10 mouse cellular contexts compared by ENCODE assay signal in genomic region chr13:53454794-53455672, GRCm38 (mm10). TPM values are rescaled to one million over a fixed set of nuclear protein-coding genes. Genes with fewer than 3 reads are reported as not detected.
A peak's percentile ranks its signal among the peaks of the same experiment; 100 is the strongest.
DNase-seq lines count a peak whose midpoint lies in the region; ATAC-seq and TF ChIP-seq lines count a peak whose summit lies in the region.
"Had no signal": no experiment of that assay in that cellular context is flagged by ENCODE, and none has a peak within 500 bp of the region (broad histone marks: within the 10 kb centered on the region; RNA-seq: fewer than 3 reads in every experiment).

No protein-coding gene starts in this region.

- H3K36me3 ChIP-seq in forebrain, embryonic 12.5 days (replicated peaks) = no peaks in the 10 kb centered on the region
- no peaks in the 10 kb centered on the region for H3K36me3 ChIP-seq in hindbrain, postnatal 0 days (ENCODE audit: insufficient read depth, low read length)
- H3K36me3 ChIP-seq in neural tube, embryonic 13.5 days = no peaks in the 10 kb centered on the region
- H3K36me3 ChIP-seq: liver, embryonic 13.5 days had no signal

- no peak for TF ChIP-seq CTCF in layer of hippocampus, adult 2 months (conservative IDR thresholded peaks at IDR 0.05)
- no peak for TF ChIP-seq CTCF in hindbrain, postnatal 0 days (IDR thresholded peaks at IDR 0.05; ENCODE audit: low read depth)

- no peak for DNase-seq in layer of hippocampus, adult 2 months (ENCODE audit: low spot score in 2 of 2)
- DNase-seq in layer of hippocampus, adult 8-10 months (ENCODE audit: low spot score in 2 of 2) = no peak
- peak; percentile 70 for DNase-seq in hindbrain, postnatal 0 days (ENCODE audit: low spot score)
- no peak for DNase-seq in right cerebral cortex, postnatal 25 days
- DNase-seq in adrenal gland, adult 2 months = no peak
- DNase-seq: gastrocnemius, postnatal 14 days; liver, embryonic 13.5 days had no signal

- peak; percentile 49; the same call in 1 of the 2 replicates for ATAC-seq in forebrain, embryonic 12.5 days (ENCODE audit: low FRiP score)
- peak; percentile 93 for ATAC-seq in hindbrain, postnatal 0 days
- peak; percentile 84; the same call in 1 of the 2 replicates for ATAC-seq in neural tube, embryonic 13.5 days (ENCODE audit: low read depth)
- ATAC-seq: Patski had no signal

- peak overlapping the region; percentile 53 for H3K4me2 ChIP-seq in forebrain, embryonic 12.5 days
- H3K4me2 ChIP-seq in hindbrain, postnatal 0 days (ENCODE audit: low read depth, low read length) = peak overlapping the region; percentile 62
- peak overlapping the region; percentile 63 for H3K4me2 ChIP-seq in neural tube, embryonic 13.5 days
- H3K4me2 ChIP-seq: liver, embryonic 13.5 days had no signal

- no peak overlapping the region for H3K27ac ChIP-seq in layer of hippocampus, adult 2 months
- H3K27ac ChIP-seq in forebrain, embryonic 12.5 days = 0 out of 2 replicates have a peak overlapping the region, but pooled peaks have one; percentile 20
- no peak overlapping the region for H3K27ac ChIP-seq in hindbrain, postnatal 0 days
- H3K27ac ChIP-seq in neural tube, embryonic 13.5 days (replicated peaks) = no peak overlapping the region; the same call in 1 of the 2 replicates
- H3K27ac ChIP-seq: liver, embryonic 13.5 days had no signal

- no peaks in the 10 kb centered on the region for H3K9me3 ChIP-seq in forebrain, embryonic 12.5 days
- no peaks in the 10 kb centered on the region for H3K9me3 ChIP-seq in hindbrain, postnatal 0 days (ENCODE audit: low read length)
- no peaks in the 10 kb centered on the region for H3K9me3 ChIP-seq in neural tube, embryonic 13.5 days
- H3K9me3 ChIP-seq: liver, embryonic 13.5 days had no signal

- peaks cover 24% of the 10 kb centered on the region for H3K4me1 ChIP-seq in forebrain, embryonic 12.5 days
- H3K4me1 ChIP-seq in hindbrain, postnatal 0 days (ENCODE audit: insufficient read depth, low read length) = no peaks in the 10 kb centered on the region
- H3K4me1 ChIP-seq in neural tube, embryonic 13.5 days (replicated peaks) = peaks cover 13% of the 10 kb centered on the region
- H3K4me1 ChIP-seq: liver, embryonic 13.5 days had no signal

- peaks cover 86% of the 10 kb centered on the region for H3K27me3 ChIP-seq in forebrain, embryonic 12.5 days
- H3K27me3 ChIP-seq in hindbrain, postnatal 0 days (ENCODE audit: insufficient read depth, low read length) = no peaks in the 10 kb centered on the region
- H3K27me3 ChIP-seq in neural tube, embryonic 13.5 days = peaks cover 22% of the 10 kb centered on the region

- H3K9ac ChIP-seq in forebrain, embryonic 12.5 days = peak overlapping the region; percentile 21; the same call in 1 of the 2 replicates
- H3K9ac ChIP-seq in hindbrain, postnatal 0 days (replicated peaks; ENCODE audit: low read length) = peak overlapping the region; percentile 39
- peak overlapping the region; percentile 68 for H3K9ac ChIP-seq in neural tube, embryonic 13.5 days
- H3K9ac ChIP-seq: liver, embryonic 13.5 days had no signal

- 1% methylated on average over 21 of the region's 21 CpGs for whole genome bisulfite sequencing in forebrain, embryonic 12.5 days
- 6% methylated on average over 21 of the region's 21 CpGs for WGBS in hindbrain, postnatal 0 days
- WGBS in neural tube, embryonic 13.5 days = 8% methylated on average over 21 of the region's 21 CpGs

- H3K4me3 ChIP-seq in layer of hippocampus, adult 2 months = peak overlapping the region; percentile 25; the same call in 1 of the 2 replicates
- H3K4me3 ChIP-seq in forebrain, embryonic 12.5 days (replicated peaks) = peak overlapping the region; percentile 27
- H3K4me3 ChIP-seq in hindbrain, postnatal 0 days (ENCODE audit: low read length) = peak overlapping the region; percentile 29
- H3K4me3 ChIP-seq in neural tube, embryonic 13.5 days = peak overlapping the region; percentile 35
- H3K4me3 ChIP-seq: liver, embryonic 13.5 days had no signal

RNA-seq across cellular contexts. Expression of gene Msx2, which starts 17.8 kb away (rescaled TPM):
- total RNA-seq in layer of hippocampus, adult 2 months (2021) = 1 to 10 TPM in 1 of 2 experiments, under 1 TPM in 1; 0.69 to 1.1 TPM
- total RNA-seq in layer of hippocampus, adult 8-10 months (2022) = under 1 TPM; 0.16 to 0.70 (median 0.45) TPM
- 9.8 and 19.6 TPM in 2 replicates for polyA plus RNA-seq in forebrain, embryonic 12.5 days (2016; fragmentation: Nextera tagmentation; extraction: Ambion mirVana)
- 3.1 and 4.4 TPM in 2 replicates for total RNA-seq in hindbrain, postnatal 0 days (2014; rRNA removed)
- 5.1 and 5.3 TPM in 2 replicates for polyA plus RNA-seq in hindbrain, postnatal 0 days (2015; fragmentation: Nextera tagmentation; extraction: Ambion mirVana)
- 1.7 and 3.2 TPM in 2 replicates for polyA plus RNA-seq in neural tube, embryonic 13.5 days (2015; fragmentation: Nextera tagmentation; extraction: Ambion mirVana)
- total RNA-seq in adrenal gland, adult 2 months (2021) = under 1 TPM; 0.14 to 0.69 TPM
- 0.75 and 1.1 TPM in 2 replicates for polyA plus RNA-seq in adrenal gland, adult 2 months (2012; rRNA removed)
- polyA plus RNA-seq: Patski had no signal
